Mouse (Mus musculus): ENCODE measurements around the gene Stk39. TPM values are rescaled to one million over a fixed set of nuclear protein-coding genes. Genes with fewer than 3 reads are reported as not detected.

Gene Stk39
- polyA plus RNA-seq, 1 experiment, result 5.5 TPM

DNA sequence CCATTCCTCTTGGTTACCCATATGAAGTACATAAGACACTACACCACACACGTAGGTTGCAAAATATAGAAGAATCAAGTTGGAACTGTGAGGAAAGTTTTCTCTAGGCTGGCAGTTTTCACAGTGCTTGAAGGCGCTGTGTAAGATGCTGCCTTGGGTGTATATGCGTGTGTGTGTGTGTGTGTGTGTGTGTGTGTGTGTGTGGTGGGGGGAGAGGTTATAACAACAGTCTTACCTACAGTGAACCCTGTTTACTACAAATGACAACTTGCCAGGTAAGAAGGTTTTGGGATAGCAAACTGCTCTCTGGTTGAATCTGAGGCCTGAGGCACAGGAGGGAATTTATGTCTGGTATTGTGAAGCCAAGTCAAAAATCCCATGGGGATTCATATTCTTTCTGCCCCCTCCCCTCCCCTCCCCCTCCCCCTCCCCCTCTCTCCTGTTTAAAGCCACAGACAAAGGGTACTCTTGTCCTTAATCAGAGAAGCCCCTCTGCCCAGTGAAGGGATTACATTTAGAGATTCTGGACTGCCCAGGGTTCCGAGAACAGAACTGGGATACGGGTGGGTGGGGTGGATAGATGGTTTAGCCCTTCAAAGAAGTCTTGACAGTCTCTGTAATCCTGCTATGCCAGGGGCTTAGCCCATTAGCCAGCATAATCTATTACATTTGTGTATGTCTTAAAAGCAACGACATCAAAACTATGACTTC, 219.9 kb downstream of the Stk39 start:
- TF ChIP-seq POLR2A (IDR thresholded peaks at IDR 0.05; ENCODE audit: control insufficient read depth, extremely low read depth, insufficient read depth, low read length, poor library complexity), result no peak
- TF ChIP-seq CTCF (IDR thresholded peaks at IDR 0.05; ENCODE audit: borderline replicate concordance, control insufficient read depth, extremely low read depth, insufficient read depth, low read length, poor library complexity), result no peak
- H3K4me3 ChIP-seq (ENCODE audit: control insufficient read depth, insufficient read depth, low read length), result no peak overlapping the region
- no peak for DNase-seq
- H3K27ac ChIP-seq (ENCODE audit: control insufficient read depth, insufficient read depth, low read length), result no peak overlapping the region
- no peaks in the 10 kb centered on the region for H3K27me3 ChIP-seq (ENCODE audit: control insufficient read depth, insufficient read depth, low read length)
- no peaks in the 10 kb centered on the region for H3K36me3 ChIP-seq (ENCODE audit: control insufficient read depth, insufficient read depth, low read length)
- 95% methylated on average over 6 of the region's 6 CpGs for WGBS
- no peaks in the 10 kb centered on the region for H3K4me1 ChIP-seq (replicated peaks; ENCODE audit: control insufficient read depth, insufficient read depth, low read length)

DNA sequence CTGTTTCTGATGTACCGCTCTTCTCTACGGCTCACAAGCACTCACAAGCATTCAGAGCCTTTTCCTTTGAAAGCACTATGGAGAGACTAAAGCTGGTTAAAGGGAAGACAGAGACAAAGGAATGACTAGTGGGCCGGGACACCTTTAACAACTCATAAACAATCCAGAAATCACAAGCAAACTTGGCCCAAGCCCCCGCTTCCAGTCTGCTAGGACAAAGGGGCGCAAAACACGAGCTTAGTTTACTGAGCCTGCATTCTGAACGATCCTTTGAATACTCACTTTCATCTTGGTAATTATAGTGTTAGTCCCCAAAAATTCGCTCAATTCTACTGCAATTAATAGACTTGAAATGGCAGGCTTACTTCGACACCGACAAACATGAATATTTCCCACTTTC, 221.2 kb downstream of the Stk39 start:
- TF ChIP-seq POLR2A (IDR thresholded peaks at IDR 0.05; ENCODE audit: control insufficient read depth, extremely low read depth, insufficient read depth, low read length, poor library complexity) (no peak), CTCF (IDR thresholded peaks at IDR 0.05; ENCODE audit: borderline replicate concordance, control insufficient read depth, extremely low read depth, insufficient read depth, low read length, poor library complexity) (no peak)
- Histone ChIP-seq H3K4me1 (replicated peaks; ENCODE audit: control insufficient read depth, insufficient read depth, low read length) (no peaks in the 10 kb centered on the region), H3K27ac (ENCODE audit: control insufficient read depth, insufficient read depth, low read length) (no peak overlapping the region), H3K4me3 (ENCODE audit: control insufficient read depth, insufficient read depth, low read length) (no peak overlapping the region), H3K27me3 (ENCODE audit: control insufficient read depth, insufficient read depth, low read length) (no peaks in the 10 kb centered on the region), H3K36me3 (ENCODE audit: control insufficient read depth, insufficient read depth, low read length) (no peaks in the 10 kb centered on the region)
- WGBS, result 96% methylated on average over 10 of the region's 10 CpGs
- no peak for DNase-seq

DNA sequence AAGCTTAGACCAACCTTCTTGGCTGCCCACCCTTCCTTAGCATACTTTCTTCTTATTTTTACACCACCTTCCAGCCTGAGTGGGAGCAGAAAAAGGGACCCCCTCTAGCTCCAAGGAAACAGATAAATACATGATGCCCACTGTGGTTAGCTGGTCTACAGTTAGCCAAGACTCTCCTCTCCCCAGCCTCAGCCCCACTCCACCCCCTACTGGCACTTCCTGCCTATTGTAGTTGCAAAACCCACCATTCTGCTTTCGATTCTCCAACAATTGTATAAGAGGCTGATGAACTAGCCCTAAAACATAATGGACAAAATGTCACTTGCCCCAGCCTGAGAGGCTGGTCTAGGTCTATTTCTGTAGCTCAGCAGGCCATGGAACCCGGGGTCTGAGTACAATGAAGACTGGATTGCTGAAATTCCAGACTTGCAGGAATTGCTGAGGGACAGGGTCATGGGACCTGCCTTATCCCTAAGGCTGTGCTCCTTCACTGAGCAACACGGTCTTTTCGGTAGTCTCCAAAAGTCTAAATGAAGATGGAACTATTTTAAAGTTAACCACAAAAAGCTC, 222.1 kb downstream of the Stk39 start:
- no peak overlapping the region for H3K27ac ChIP-seq (ENCODE audit: control insufficient read depth, insufficient read depth, low read length)
- no peak overlapping the region for H3K4me3 ChIP-seq (ENCODE audit: control insufficient read depth, insufficient read depth, low read length)
- 84% methylated on average over 4 of the region's 4 CpGs for WGBS
- DNase-seq, result no peak
- H3K36me3 ChIP-seq (ENCODE audit: control insufficient read depth, insufficient read depth, low read length), result no peaks in the 10 kb centered on the region
- no peak for TF ChIP-seq CTCF (IDR thresholded peaks at IDR 0.05; ENCODE audit: borderline replicate concordance, control insufficient read depth, extremely low read depth, insufficient read depth, low read length, poor library complexity)
- TF ChIP-seq POLR2A (IDR thresholded peaks at IDR 0.05; ENCODE audit: control insufficient read depth, extremely low read depth, insufficient read depth, low read length, poor library complexity), result no peak
- no peaks in the 10 kb centered on the region for H3K27me3 ChIP-seq (ENCODE audit: control insufficient read depth, insufficient read depth, low read length)
- H3K4me1 ChIP-seq (replicated peaks; ENCODE audit: control insufficient read depth, insufficient read depth, low read length), result no peaks in the 10 kb centered on the region

DNA sequence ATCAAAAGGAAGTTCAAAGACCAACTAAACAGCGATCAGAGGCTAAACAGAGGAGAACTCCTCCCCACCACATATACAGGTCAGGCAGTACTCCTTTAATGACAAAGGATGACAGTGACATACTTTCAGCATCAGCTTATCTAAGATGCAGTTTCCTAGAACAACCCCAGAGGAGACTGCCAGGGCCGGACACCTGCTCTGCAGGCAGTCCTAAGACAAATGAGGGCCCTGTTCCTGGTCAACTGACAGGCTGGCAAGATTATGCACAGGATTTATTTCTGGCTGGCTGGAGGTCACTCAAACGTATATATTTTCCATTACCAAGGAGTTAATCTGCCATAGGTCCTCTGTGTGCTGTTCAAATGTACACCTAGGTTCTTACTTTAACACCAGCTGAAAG, 225.8 kb downstream of the Stk39 start:
- Histone ChIP-seq H3K36me3 (ENCODE audit: control insufficient read depth, insufficient read depth, low read length) (no peaks in the 10 kb centered on the region), H3K4me3 (ENCODE audit: control insufficient read depth, insufficient read depth, low read length) (no peak overlapping the region), H3K27ac (ENCODE audit: control insufficient read depth, insufficient read depth, low read length) (no peak overlapping the region), H3K4me1 (replicated peaks; ENCODE audit: control insufficient read depth, insufficient read depth, low read length) (no peaks in the 10 kb centered on the region), H3K27me3 (ENCODE audit: control insufficient read depth, insufficient read depth, low read length) (no peaks in the 10 kb centered on the region)
- no peak for DNase-seq
- TF ChIP-seq CTCF (IDR thresholded peaks at IDR 0.05; ENCODE audit: borderline replicate concordance, control insufficient read depth, extremely low read depth, insufficient read depth, low read length, poor library complexity), result no peak
- no peak for TF ChIP-seq POLR2A (IDR thresholded peaks at IDR 0.05; ENCODE audit: control insufficient read depth, extremely low read depth, insufficient read depth, low read length, poor library complexity)
- WGBS, result 80% methylated on average over 3 of the region's 3 CpGs

DNA sequence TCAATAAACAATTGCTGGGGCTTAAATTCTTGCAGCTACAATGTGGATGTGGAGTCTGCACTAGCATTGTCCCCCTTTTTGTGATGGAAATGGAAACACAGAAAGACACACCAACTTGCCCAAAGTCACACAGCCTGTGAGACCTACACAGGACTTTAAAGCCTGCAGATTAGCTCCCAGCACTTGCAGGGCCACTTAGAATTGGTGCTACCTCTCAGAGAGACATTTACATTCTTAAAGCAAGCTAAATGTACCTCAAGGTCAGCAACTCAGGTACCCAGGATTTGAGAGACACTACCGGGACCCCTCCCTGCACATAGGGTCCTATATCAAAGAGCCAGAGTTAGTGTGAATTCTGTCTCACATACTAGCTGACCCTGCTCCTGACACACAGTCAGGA, 227.5 kb downstream of the Stk39 start:
- no peaks in the 10 kb centered on the region for H3K36me3 ChIP-seq (ENCODE audit: control insufficient read depth, insufficient read depth, low read length)
- H3K27ac ChIP-seq (ENCODE audit: control insufficient read depth, insufficient read depth, low read length), result no peak overlapping the region
- H3K4me1 ChIP-seq (replicated peaks; ENCODE audit: control insufficient read depth, insufficient read depth, low read length), result no peaks in the 10 kb centered on the region
- H3K4me3 ChIP-seq (ENCODE audit: control insufficient read depth, insufficient read depth, low read length), result no peak overlapping the region
- 94% methylated on average over 1 of the region's 1 CpGs for WGBS
- no peak for DNase-seq
- no peaks in the 10 kb centered on the region for H3K27me3 ChIP-seq (ENCODE audit: control insufficient read depth, insufficient read depth, low read length)
- no peak for TF ChIP-seq CTCF (IDR thresholded peaks at IDR 0.05; ENCODE audit: borderline replicate concordance, control insufficient read depth, extremely low read depth, insufficient read depth, low read length, poor library complexity)

DNA sequence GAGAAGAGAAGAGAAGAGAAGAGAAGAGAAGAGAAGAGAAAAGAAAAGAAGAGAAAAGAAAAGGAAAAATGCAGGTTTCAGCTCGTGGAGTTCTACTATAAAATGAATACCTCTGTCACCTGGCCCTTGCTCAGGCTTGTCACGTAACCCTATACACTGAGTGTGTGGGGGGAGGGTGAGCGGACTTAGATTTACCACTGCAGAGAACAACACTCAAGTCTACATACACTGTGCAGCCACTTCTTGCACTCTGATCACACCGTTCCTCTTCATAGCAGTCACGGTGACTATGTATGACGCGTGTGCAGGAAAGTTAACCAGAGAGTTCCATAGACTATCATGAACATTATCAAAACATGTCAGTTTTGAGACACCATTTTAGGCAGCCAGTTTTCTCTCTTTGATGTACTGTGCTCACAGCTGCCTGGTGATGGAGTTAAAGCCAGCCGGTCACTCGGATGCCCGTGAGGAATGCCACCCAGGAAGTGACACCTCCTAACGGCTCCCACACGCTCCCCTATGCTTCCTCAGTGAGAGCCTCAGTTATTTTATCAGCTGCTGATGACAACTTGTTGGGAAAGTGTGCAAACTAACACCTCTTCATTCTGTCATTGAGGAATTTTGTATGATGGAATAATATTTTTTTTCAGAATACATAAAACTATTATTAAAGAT, 228.1 kb downstream of the Stk39 start:
- no peaks in the 10 kb centered on the region for H3K4me1 ChIP-seq (replicated peaks; ENCODE audit: control insufficient read depth, insufficient read depth, low read length)
- no peaks in the 10 kb centered on the region for H3K27me3 ChIP-seq (ENCODE audit: control insufficient read depth, insufficient read depth, low read length)
- no peak overlapping the region for H3K27ac ChIP-seq (ENCODE audit: control insufficient read depth, insufficient read depth, low read length)
- DNase-seq, result no peak
- 86% methylated on average over 12 of the region's 12 CpGs for WGBS
- TF ChIP-seq POLR2A (IDR thresholded peaks at IDR 0.05; ENCODE audit: control insufficient read depth, extremely low read depth, insufficient read depth, low read length, poor library complexity), result no peak
- TF ChIP-seq CTCF (IDR thresholded peaks at IDR 0.05; ENCODE audit: borderline replicate concordance, control insufficient read depth, extremely low read depth, insufficient read depth, low read length, poor library complexity), result no peak
- no peaks in the 10 kb centered on the region for H3K36me3 ChIP-seq (ENCODE audit: control insufficient read depth, insufficient read depth, low read length)
- no peak overlapping the region for H3K4me3 ChIP-seq (ENCODE audit: control insufficient read depth, insufficient read depth, low read length)

Measured in thymus, adult 2 months (tissue).